Mouse (Mus musculus) ES-E14 (cell line): ENCODE measurements at regions not wholly inside any gene's neighbourhood (a gene's known extent, or its start where the extent isn't known, plus 50 kb on each side); places are given as distances from the start of the nearest gene placed in this dataset.

Source experiments
- DNase-seq: peaks from one replicate; pipeline ENCODE4 v3.0.0-alpha.2; 2013; ENCODE audit warnings: low read depth, low spot score
- H3K27ac ChIP-seq: 2 replicates; pipeline ENCODE4 v1.5.1; 2012; ENCODE audit warnings: low read depth, mild to moderate bottlenecking, low read length, moderate library complexity, mixed read lengths; ENCODE audit not compliant: poor library complexity, insufficient read depth, severe bottlenecking
- H3K36me3 ChIP-seq: 2 replicates; pipeline ENCODE4 v1.6.1; 2012; ENCODE audit warnings: mild to moderate bottlenecking, low read length, moderate library complexity, mixed read lengths; ENCODE audit not compliant: control insufficient read depth, poor library complexity, insufficient read depth, severe bottlenecking
- H3K4me1 ChIP-seq, 2 experiments: fragments of 150-350 bp in 1 of 2; sonication (generic) in 1 of 2; 2 replicates each; pipeline ENCODE4 v1.6.1; 2012; ENCODE audit warnings: low read length in 2 of 2, mild to moderate bottlenecking in 1 of 2, mixed read lengths in 1 of 2; ENCODE audit not compliant: control insufficient read depth in 2 of 2, insufficient read depth in 2 of 2, poor library complexity in 1 of 2
- H3K4me3 ChIP-seq, 2 experiments: fragments of 150-350 bp in 1 of 2; sonication (generic) in 1 of 2; 2 replicates each; pipeline ENCODE4 v1.5.1; 2012; ENCODE audit warnings: low read length in 2 of 2, low read depth in 1 of 2, mild to moderate bottlenecking in 1 of 2, mixed read lengths in 1 of 2; ENCODE audit not compliant: insufficient read depth in 1 of 2, poor library complexity in 1 of 2, severe bottlenecking in 1 of 2
- H3K9ac ChIP-seq: 2 replicates; pipeline ENCODE4 v1.6.1; 2012; ENCODE audit warnings: low read depth, mild to moderate bottlenecking, low read length, mixed read lengths; ENCODE audit not compliant: poor library complexity, insufficient read depth, severe bottlenecking
- H3K9me3 ChIP-seq: fragments of 150-350 bp; sonication (generic); 2 replicates; pipeline ENCODE4 v1.6.1; 2012; ENCODE audit warnings: low read depth, mild to moderate bottlenecking, low read length; ENCODE audit not compliant: control insufficient read depth, insufficient read depth
- CHD2 ChIP-seq: IDR thresholded peaks from 2 replicates; pipeline ENCODE4 v1.6.1; 2014; ENCODE audit warnings: mild to moderate bottlenecking, low read depth, low read length, inconsistent platforms
- HCFC1 ChIP-seq: IDR thresholded peaks from 2 replicates; pipeline ENCODE4 v1.6.1; 2012; ENCODE audit warnings: low read length, inconsistent platforms, borderline replicate concordance; ENCODE audit not compliant: insufficient read depth
- MAFK ChIP-seq: IDR thresholded peaks from 2 replicates; pipeline ENCODE4 v1.6.1; 2014; ENCODE audit warnings: mild to moderate bottlenecking, low read depth, low read length, inconsistent platforms; ENCODE audit not compliant: insufficient read depth
- ZC3H11A ChIP-seq: IDR thresholded peaks from 2 replicates; pipeline ENCODE4 v1.6.1; 2012; ENCODE audit warnings: low read depth, mild to moderate bottlenecking, inconsistent platforms, low read length, borderline replicate concordance
- ZNF384 ChIP-seq: IDR thresholded peaks from 2 replicates; pipeline ENCODE4 v1.6.1; 2012; ENCODE audit warnings: low read depth, low read length, inconsistent platforms
- in situ Hi-C, 2 experiments: fragments of 600-800 bp; cut with MboI; formaldehyde crosslinking; loops; one replicate each; pipeline ENCODE4 v1.15.1; 2025; ENCODE audit warnings: low sequenced_read_pairs in 2 of 2, inconsistent platforms in 1 of 2; ENCODE audit not compliant: unreplicated experiment in 2 of 2

GRCm38 (mm10) chr14:58467856-58468255 is 397.5 kb downstream of the Fgf9 start:
- Histone ChIP-seq H3K9me3 (no peaks in the 10 kb centered on the region), H3K4me3 (no peak overlapping the region), H3K9ac (no peak overlapping the region), H3K4me1 (no peaks in the 10 kb centered on the region), H3K36me3 (no peaks in the 10 kb centered on the region), H3K27ac (no peak overlapping the region)
- no peak for TF ChIP-seq CHD2
- no peak for TF ChIP-seq HCFC1
- no peak for TF ChIP-seq ZNF384
- no peak for TF ChIP-seq ZC3H11A
- TF ChIP-seq MAFK, result no peak
- no peak for DNase-seq
- in situ Hi-C loops, result no loop called here

- Histone ChIP-seq H3K36me3 (no peaks in the 10 kb centered on the region), H3K4me3 (no peak overlapping the region), H3K27ac (no peak overlapping the region), H3K9ac (no peak overlapping the region), H3K4me1 (no peaks in the 10 kb centered on the region), H3K9me3 (no peaks in the 10 kb centered on the region)
- TF ChIP-seq CHD2 (no peak), MAFK (no peak), ZC3H11A (no peak), ZNF384 (no peak), HCFC1 (no peak)
- DNase-seq, result no peak
- in situ Hi-C loops, result no loop called here
These were observed 376.5 kb downstream of the Fgf9 start for GRCm38 (mm10) chr14:58446776-58447354.

GRCm38 (mm10) chr14:58444496-58444895 is 374.1 kb downstream of the Fgf9 start:
- no peak for DNase-seq
- no peak for TF ChIP-seq ZC3H11A
- TF ChIP-seq ZNF384, result no peak
- TF ChIP-seq CHD2, result no peak
- no peak for TF ChIP-seq MAFK
- no peak for TF ChIP-seq HCFC1

GRCm38 (mm10) chr14:58442501-58442900 is 372.2 kb downstream of the Fgf9 start:
- Histone ChIP-seq H3K36me3 (no peaks in the 10 kb centered on the region), H3K9ac (no peak overlapping the region), H3K9me3 (no peaks in the 10 kb centered on the region), H3K4me1 (no peaks in the 10 kb centered on the region), H3K27ac (no peak overlapping the region), H3K4me3 (no peak overlapping the region)
- in situ Hi-C loops, result no loop called here
- TF ChIP-seq ZC3H11A, result no peak
- no peak for TF ChIP-seq MAFK
- no peak for TF ChIP-seq HCFC1
- TF ChIP-seq ZNF384, result no peak
- TF ChIP-seq CHD2, result no peak
- no peak for DNase-seq

More at GRCm38 (mm10) chr14:58444496-58444895, 374.1 kb downstream of the Fgf9 start:
- in situ Hi-C loops, result no loop called here
- Histone ChIP-seq H3K27ac (no peak overlapping the region), H3K4me1 (no peaks in the 10 kb centered on the region), H3K9me3 (no peaks in the 10 kb centered on the region), H3K9ac (no peak overlapping the region), H3K4me3 (no peak overlapping the region), H3K36me3 (no peaks in the 10 kb centered on the region)

- TF ChIP-seq HCFC1 (no peak), MAFK (no peak), CHD2 (no peak), ZNF384 (no peak), ZC3H11A (no peak)
- Histone ChIP-seq H3K9me3 (no peaks in the 10 kb centered on the region), H3K4me1 (no peaks in the 10 kb centered on the region), H3K36me3 (no peaks in the 10 kb centered on the region), H3K27ac (no peak overlapping the region), H3K9ac (no peak overlapping the region), H3K4me3 (no peak overlapping the region)
- in situ Hi-C loops, result no loop called here
- DNase-seq, result no peak
These were observed 369.6 kb downstream of the Fgf9 start for GRCm38 (mm10) chr14:58439963-58440362.
